Mouse (Mus musculus): ENCODE results near the gene Pdia5. TPM values are rescaled to one million over a fixed set of nuclear protein-coding genes. Genes with fewer than 3 reads are reported as not detected.

Pdia5 gene
- polyA plus RNA-seq, 1 experiment from 2014 or later = 27.7 TPM

DNA sequence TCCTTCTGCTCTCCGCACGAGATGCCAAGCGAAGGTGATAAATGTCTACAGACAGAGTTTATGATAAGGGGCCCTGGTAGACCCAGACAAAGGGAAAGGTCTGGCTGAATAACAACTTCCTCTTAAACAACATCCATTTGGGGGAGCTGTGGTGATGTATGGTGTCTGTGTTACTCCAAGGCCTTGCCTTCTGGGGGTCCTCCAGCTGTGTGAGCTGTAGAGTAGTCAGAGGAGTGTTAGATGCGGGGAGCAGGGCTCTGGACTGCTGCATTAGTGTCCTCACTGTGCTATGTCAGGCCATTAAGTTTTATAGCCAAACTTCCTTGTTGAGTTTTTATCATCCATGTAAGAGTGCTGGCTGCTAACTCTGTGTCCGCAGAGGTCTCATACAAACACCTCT is 76.1 kb downstream of the Pdia5 start:
- peaks cover 12% of the 10 kb centered on the region for H3K36me3 ChIP-seq (ENCODE audit: control insufficient read depth, insufficient read depth, low read length)
- DNase-seq (ENCODE audit: low spot score) = no peak
- H3K27ac ChIP-seq (replicated peaks; ENCODE audit: low read depth, low read length) = no peak overlapping the region
- no peak overlapping the region for H3K4me2 ChIP-seq (ENCODE audit: low read depth, low read length)
- H3K9ac ChIP-seq (ENCODE audit: low read depth, low read length) = no peak overlapping the region
- H3K4me1 ChIP-seq (ENCODE audit: control insufficient read depth, insufficient read depth, low read length) = no peaks in the 10 kb centered on the region
- H3K27me3 ChIP-seq (replicated peaks; ENCODE audit: control insufficient read depth, insufficient read depth, low read length) = no peaks in the 10 kb centered on the region
- H3K9me3 ChIP-seq (ENCODE audit: control insufficient read depth, low read length) = no peaks in the 10 kb centered on the region
- 92% methylated on average over 5 of the region's 5 CpGs for WGBS
- no peak for ATAC-seq (ENCODE audit: low read depth)
- H3K4me3 ChIP-seq (ENCODE audit: low read depth, low read length) = no peak overlapping the region

DNA sequence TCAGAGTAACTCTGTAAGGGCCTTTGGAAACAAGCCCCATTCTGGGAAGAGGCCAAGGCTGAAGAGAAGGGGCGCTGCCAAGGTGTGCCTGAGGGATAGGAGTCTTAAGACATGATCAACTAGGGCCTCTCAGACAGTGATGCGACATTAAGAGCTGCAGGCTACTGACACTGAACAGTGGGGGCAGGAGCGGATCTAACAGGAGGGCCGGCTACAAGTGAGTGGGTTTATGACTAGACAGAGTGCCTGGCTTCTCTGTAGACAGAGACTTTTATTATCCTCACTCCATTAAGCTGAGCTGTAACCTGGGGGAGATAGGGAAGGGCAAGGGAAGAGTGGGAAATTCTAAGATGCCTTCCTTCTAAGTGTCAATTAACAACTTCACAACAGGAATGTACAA is 84.0 kb downstream of the Pdia5 start:
- Histone ChIP-seq H3K4me2 (ENCODE audit: low read depth, low read length) (no peak overlapping the region), H3K9ac (ENCODE audit: low read depth, low read length) (no peak overlapping the region), H3K9me3 (ENCODE audit: control insufficient read depth, low read length) (no peaks in the 10 kb centered on the region), H3K4me1 (ENCODE audit: control insufficient read depth, insufficient read depth, low read length) (no peaks in the 10 kb centered on the region), H3K27me3 (replicated peaks; ENCODE audit: control insufficient read depth, insufficient read depth, low read length) (no peaks in the 10 kb centered on the region), H3K27ac (replicated peaks; ENCODE audit: low read depth, low read length) (no peak overlapping the region), H3K36me3 (ENCODE audit: control insufficient read depth, insufficient read depth, low read length) (peaks cover 40% of the 10 kb centered on the region), H3K4me3 (ENCODE audit: low read depth, low read length) (no peak overlapping the region)
- WGBS = 76% methylated on average over 4 of the region's 4 CpGs
- DNase-seq (ENCODE audit: low spot score) (no peak), ATAC-seq (ENCODE audit: low read depth) (no peak)

DNA sequence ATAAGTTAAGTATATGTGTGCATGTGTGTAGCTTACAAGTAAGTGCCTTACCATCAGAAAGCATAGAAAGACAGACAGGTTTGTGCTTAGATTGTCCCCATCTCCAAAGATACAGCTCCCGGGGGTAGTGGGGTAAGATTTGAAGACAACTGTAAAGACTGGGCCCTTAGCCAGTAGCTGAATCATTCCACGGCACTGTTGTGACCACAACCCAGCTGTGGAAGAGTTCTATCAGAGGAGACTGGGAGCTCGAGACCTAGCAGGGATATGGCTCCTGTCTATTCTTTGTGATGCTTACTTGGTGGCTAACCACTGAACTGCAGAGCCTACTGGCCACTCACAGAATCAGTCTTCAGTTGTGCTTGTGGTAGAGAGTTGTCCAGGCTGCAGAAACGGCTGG is 84.5 kb downstream of the Pdia5 start:
- 78% methylated on average over 4 of the region's 4 CpGs for WGBS
- H3K36me3 ChIP-seq (ENCODE audit: control insufficient read depth, insufficient read depth, low read length) = peaks cover 35% of the 10 kb centered on the region
- no peak for DNase-seq (ENCODE audit: low spot score)

GRCm38 (mm10) chr16:35405348-35406080 is 85.2 kb downstream of the Pdia5 start:
- Histone ChIP-seq H3K27ac (replicated peaks; ENCODE audit: low read depth, low read length) (no peak overlapping the region), H3K9ac (ENCODE audit: low read depth, low read length) (no peak overlapping the region), H3K9me3 (ENCODE audit: control insufficient read depth, low read length) (no peaks in the 10 kb centered on the region), H3K4me2 (ENCODE audit: low read depth, low read length) (no peak overlapping the region), H3K4me3 (ENCODE audit: low read depth, low read length) (no peak overlapping the region), H3K36me3 (ENCODE audit: control insufficient read depth, insufficient read depth, low read length) (peaks cover 34% of the 10 kb centered on the region), H3K4me1 (ENCODE audit: control insufficient read depth, insufficient read depth, low read length) (no peaks in the 10 kb centered on the region), H3K27me3 (replicated peaks; ENCODE audit: control insufficient read depth, insufficient read depth, low read length) (no peaks in the 10 kb centered on the region)
- 91% methylated on average over 14 of the region's 14 CpGs for WGBS
- DNase-seq (ENCODE audit: low spot score) (no peak), ATAC-seq (ENCODE audit: low read depth) (no peak)

More for the DNA sequence above, 84.5 kb downstream of the Pdia5 start:
- Histone ChIP-seq H3K27ac (replicated peaks; ENCODE audit: low read depth, low read length) (no peak overlapping the region), H3K4me2 (ENCODE audit: low read depth, low read length) (no peak overlapping the region), H3K27me3 (replicated peaks; ENCODE audit: control insufficient read depth, insufficient read depth, low read length) (no peaks in the 10 kb centered on the region), H3K9ac (ENCODE audit: low read depth, low read length) (no peak overlapping the region), H3K9me3 (ENCODE audit: control insufficient read depth, low read length) (no peaks in the 10 kb centered on the region), H3K4me3 (ENCODE audit: low read depth, low read length) (no peak overlapping the region), H3K4me1 (ENCODE audit: control insufficient read depth, insufficient read depth, low read length) (no peaks in the 10 kb centered on the region)
- ATAC-seq (ENCODE audit: low read depth) = no peak

DNA sequence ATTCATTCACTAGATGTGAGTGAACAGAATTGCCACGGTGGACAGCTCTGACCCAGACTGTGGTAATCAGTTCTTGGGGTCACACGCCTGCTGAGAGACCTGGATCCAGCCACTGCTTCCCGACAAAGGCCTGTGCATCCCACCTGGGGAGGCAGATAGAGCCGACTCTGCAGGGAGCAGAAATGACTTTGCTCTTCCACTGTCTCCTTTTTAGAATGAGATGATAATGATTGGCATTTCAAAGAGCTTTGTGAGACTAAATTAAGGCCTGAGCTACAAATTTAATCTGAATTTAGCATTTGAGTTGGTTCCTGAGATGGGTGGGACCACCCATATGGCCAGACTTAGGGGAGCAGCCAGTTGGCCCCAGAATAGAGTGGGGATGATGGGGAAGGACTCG is 85.8 kb downstream of the Pdia5 start:
- ATAC-seq (ENCODE audit: low read depth) = no peak
- Histone ChIP-seq H3K9me3 (ENCODE audit: control insufficient read depth, low read length) (no peaks in the 10 kb centered on the region), H3K27ac (replicated peaks; ENCODE audit: low read depth, low read length) (no peak overlapping the region), H3K4me1 (ENCODE audit: control insufficient read depth, insufficient read depth, low read length) (no peaks in the 10 kb centered on the region), H3K27me3 (replicated peaks; ENCODE audit: control insufficient read depth, insufficient read depth, low read length) (no peaks in the 10 kb centered on the region), H3K9ac (ENCODE audit: low read depth, low read length) (no peak overlapping the region), H3K36me3 (ENCODE audit: control insufficient read depth, insufficient read depth, low read length) (peaks cover 31% of the 10 kb centered on the region), H3K4me3 (ENCODE audit: low read depth, low read length) (no peak overlapping the region), H3K4me2 (ENCODE audit: low read depth, low read length) (no peak overlapping the region)
- WGBS = 67% methylated on average over 5 of the region's 5 CpGs
- no peak for DNase-seq (ENCODE audit: low spot score)

GRCm38 (mm10) chr16:35403891-35404290 is 86.8 kb downstream of the Pdia5 start:
- DNase-seq (ENCODE audit: low spot score) = no peak
- H3K36me3 ChIP-seq (ENCODE audit: control insufficient read depth, insufficient read depth, low read length) = peaks cover 22% of the 10 kb centered on the region

DNA sequence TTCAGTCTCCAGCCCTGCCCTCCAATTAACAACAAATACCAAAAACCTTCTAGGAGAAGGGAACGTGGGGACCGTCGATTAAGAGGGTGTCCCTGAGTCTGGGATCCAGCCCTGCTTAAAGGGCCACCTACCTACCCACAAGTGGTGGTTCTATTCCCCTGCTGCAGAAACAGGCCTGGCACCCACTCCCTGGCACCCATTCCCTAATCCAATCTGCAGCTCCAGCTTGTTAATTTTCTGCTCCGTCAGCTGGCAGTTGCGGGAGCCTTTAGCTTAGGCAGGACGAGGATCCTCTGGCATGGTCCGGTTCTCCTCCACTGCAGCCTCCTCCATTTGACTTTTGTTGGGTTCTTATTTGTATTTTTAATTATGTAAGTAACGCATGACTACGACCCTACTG is 87.3 kb downstream of the Pdia5 start:
- Histone ChIP-seq H3K4me1 (ENCODE audit: control insufficient read depth, insufficient read depth, low read length) (no peaks in the 10 kb centered on the region), H3K9me3 (ENCODE audit: control insufficient read depth, low read length) (no peaks in the 10 kb centered on the region), H3K27ac (replicated peaks; ENCODE audit: low read depth, low read length) (no peak overlapping the region), H3K4me2 (ENCODE audit: low read depth, low read length) (no peak overlapping the region), H3K36me3 (ENCODE audit: control insufficient read depth, insufficient read depth, low read length) (peaks cover 20% of the 10 kb centered on the region), H3K27me3 (replicated peaks; ENCODE audit: control insufficient read depth, insufficient read depth, low read length) (no peaks in the 10 kb centered on the region), H3K9ac (ENCODE audit: low read depth, low read length) (no peak overlapping the region), H3K4me3 (ENCODE audit: low read depth, low read length) (no peak overlapping the region)
- no peak for DNase-seq (ENCODE audit: low spot score)
- ATAC-seq (ENCODE audit: low read depth) = no peak
- WGBS = 96% methylated on average over 9 of the region's 9 CpGs

More at GRCm38 (mm10) chr16:35403891-35404290, 86.8 kb downstream of the Pdia5 start:
- no peak overlapping the region for H3K27ac ChIP-seq (replicated peaks; ENCODE audit: low read depth, low read length)
- no peak overlapping the region for H3K4me3 ChIP-seq (ENCODE audit: low read depth, low read length)
- 87% methylated on average over 8 of the region's 8 CpGs for WGBS
- H3K4me1 ChIP-seq (ENCODE audit: control insufficient read depth, insufficient read depth, low read length) = no peaks in the 10 kb centered on the region
- no peak overlapping the region for H3K9ac ChIP-seq (ENCODE audit: low read depth, low read length)
- no peaks in the 10 kb centered on the region for H3K9me3 ChIP-seq (ENCODE audit: control insufficient read depth, low read length)
- no peak for ATAC-seq (ENCODE audit: low read depth)
- no peak overlapping the region for H3K4me2 ChIP-seq (ENCODE audit: low read depth, low read length)
- H3K27me3 ChIP-seq (replicated peaks; ENCODE audit: control insufficient read depth, insufficient read depth, low read length) = no peaks in the 10 kb centered on the region

DNA sequence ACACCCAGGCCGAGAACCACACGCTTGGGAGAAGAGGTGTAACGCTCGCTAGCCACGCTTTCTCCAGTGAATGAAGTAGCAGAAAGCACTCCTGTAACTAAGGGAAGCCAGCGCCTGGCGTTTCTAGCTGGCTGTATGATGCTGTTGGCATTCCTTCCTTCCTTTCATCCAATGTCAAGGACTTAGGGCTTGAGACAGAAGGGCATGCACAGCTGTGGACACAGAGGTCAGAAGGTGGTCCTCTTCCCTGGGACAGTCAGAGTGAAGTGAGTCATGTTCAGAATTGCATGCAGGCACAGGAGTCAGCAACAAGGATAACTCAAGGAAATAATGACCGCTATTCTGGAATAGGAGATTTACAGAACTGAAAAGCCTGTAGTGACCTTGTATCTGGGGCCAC is 97.9 kb downstream of the Pdia5 start:
- 78% methylated on average over 8 of the region's 8 CpGs for WGBS
- Histone ChIP-seq H3K4me1 (ENCODE audit: control insufficient read depth, insufficient read depth, low read length) (no peaks in the 10 kb centered on the region), H3K9me3 (ENCODE audit: control insufficient read depth, low read length) (no peaks in the 10 kb centered on the region), H3K4me3 (ENCODE audit: low read depth, low read length) (no peak overlapping the region), H3K36me3 (ENCODE audit: control insufficient read depth, insufficient read depth, low read length) (peaks cover 15% of the 10 kb centered on the region), H3K27me3 (replicated peaks; ENCODE audit: control insufficient read depth, insufficient read depth, low read length) (no peaks in the 10 kb centered on the region), H3K27ac (replicated peaks; ENCODE audit: low read depth, low read length) (no peak overlapping the region), H3K9ac (ENCODE audit: low read depth, low read length) (no peak overlapping the region), H3K4me2 (ENCODE audit: low read depth, low read length) (no peak overlapping the region)
- ATAC-seq (ENCODE audit: low read depth) (no peak), DNase-seq (ENCODE audit: low spot score) (no peak)

DNA sequence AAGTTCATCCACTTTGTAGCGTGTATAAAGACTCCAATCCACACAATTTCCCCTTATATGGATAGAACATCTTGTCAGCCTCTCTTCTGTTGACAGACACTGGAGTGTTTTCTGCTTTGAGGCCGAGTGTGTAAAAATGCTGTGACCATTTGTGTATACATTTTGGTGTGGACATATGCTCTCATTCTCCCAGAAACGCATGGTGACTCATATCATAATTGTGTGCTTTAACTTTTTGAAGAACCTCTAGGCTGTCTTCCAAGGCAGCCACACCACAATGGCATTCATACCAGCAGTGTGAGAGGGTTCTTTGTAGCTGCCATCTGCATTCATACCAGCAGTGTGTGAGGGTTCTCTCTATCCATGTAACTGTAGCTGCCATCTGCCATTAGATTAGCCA is 105.0 kb downstream of the Pdia5 start:
- 83% methylated on average over 3 of the region's 3 CpGs for WGBS
- no peaks in the 10 kb centered on the region for H3K36me3 ChIP-seq (ENCODE audit: control insufficient read depth, insufficient read depth, low read length)
- DNase-seq (ENCODE audit: low spot score) = no peak

More for the DNA sequence above, 105.0 kb downstream of the Pdia5 start:
- no peak overlapping the region for H3K4me2 ChIP-seq (ENCODE audit: low read depth, low read length)
- no peak overlapping the region for H3K9ac ChIP-seq (ENCODE audit: low read depth, low read length)
- H3K9me3 ChIP-seq (ENCODE audit: control insufficient read depth, low read length) = no peaks in the 10 kb centered on the region
- H3K27ac ChIP-seq (replicated peaks; ENCODE audit: low read depth, low read length) = no peak overlapping the region
- H3K27me3 ChIP-seq (replicated peaks; ENCODE audit: control insufficient read depth, insufficient read depth, low read length) = no peaks in the 10 kb centered on the region
- H3K4me3 ChIP-seq (ENCODE audit: low read depth, low read length) = no peak overlapping the region
- no peaks in the 10 kb centered on the region for H3K4me1 ChIP-seq (ENCODE audit: control insufficient read depth, insufficient read depth, low read length)
- no peak for ATAC-seq (ENCODE audit: low read depth)
